Mouse (Mus musculus) adrenal gland (tissue): ENCODE measurements around the gene Vamp5.

Experiments
- intact Hi-C: fragments of 180-260 bp; cut with DNase I; formaldehyde crosslinking; loops from one replicate; pipeline ENCODE4 v1.15.1; 2025
- long read RNA-seq, 2 experiments: library from polyadenylated mRNA; unstranded; transcript quantifications; one replicate each; pipeline ENCODE4 v2.0.0; 2020; ENCODE audit warnings: borderline replicate concordance in 1 of 2; ENCODE audit not compliant: insufficient replicate concordance in 1 of 2

Gene Vamp5
- long read RNA-seq, experiment 1, transcript Vamp5-202 (3 exons, 623 nt): major isoform, 21 of 37 reads
- long read RNA-seq, experiment 1, partial matches to known transcripts: 0 of 37 reads
- long read RNA-seq, experiment 1, other reads (novel, unspliced or antisense): 12 of 37 reads
- long read RNA-seq, experiment 2, transcript Vamp5-202 (3 exons, 623 nt): major isoform, 33 of 47 reads
- long read RNA-seq, experiment 2, partial matches to known transcripts: 0 of 47 reads
- long read RNA-seq, experiment 2, other reads (novel, unspliced or antisense): 12 of 47 reads

DNA sequence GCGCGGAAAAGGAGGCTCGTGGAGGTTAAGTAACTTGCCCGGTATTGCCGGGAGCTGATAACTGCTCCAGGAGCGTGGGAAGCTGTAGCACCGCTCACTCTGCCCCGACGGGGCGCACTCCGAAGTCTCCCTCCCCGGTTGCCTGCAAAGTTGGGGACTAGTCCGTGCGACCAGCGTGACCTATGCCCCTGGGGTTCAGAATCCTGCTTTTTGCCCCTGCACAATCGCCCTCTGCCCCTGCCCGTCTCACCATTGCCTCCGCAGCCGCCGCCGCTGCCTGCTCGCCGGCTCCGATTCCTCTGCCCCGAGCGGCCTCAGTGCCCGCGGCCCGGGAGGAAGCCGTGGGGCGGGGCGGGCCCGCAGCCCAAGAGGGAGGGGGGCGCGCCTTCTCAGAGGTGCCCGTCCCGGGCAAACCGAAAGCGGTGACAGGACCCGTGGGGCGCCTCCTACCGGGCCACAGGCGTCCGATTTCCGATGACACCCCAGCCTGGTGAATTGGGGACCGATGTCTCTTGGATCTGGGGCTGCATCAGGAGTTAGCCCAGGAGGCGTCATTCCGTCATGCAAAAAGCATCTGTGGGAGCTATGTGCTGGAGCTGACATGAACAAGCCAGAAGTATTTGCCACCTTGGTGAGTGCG is at the start of gene Vamp5:
Gene Vamp5, minus strand, starts transcription at position 338 of the 640 bp plus-strand sequence.
- intact Hi-C loops: no loop called here

DNA sequence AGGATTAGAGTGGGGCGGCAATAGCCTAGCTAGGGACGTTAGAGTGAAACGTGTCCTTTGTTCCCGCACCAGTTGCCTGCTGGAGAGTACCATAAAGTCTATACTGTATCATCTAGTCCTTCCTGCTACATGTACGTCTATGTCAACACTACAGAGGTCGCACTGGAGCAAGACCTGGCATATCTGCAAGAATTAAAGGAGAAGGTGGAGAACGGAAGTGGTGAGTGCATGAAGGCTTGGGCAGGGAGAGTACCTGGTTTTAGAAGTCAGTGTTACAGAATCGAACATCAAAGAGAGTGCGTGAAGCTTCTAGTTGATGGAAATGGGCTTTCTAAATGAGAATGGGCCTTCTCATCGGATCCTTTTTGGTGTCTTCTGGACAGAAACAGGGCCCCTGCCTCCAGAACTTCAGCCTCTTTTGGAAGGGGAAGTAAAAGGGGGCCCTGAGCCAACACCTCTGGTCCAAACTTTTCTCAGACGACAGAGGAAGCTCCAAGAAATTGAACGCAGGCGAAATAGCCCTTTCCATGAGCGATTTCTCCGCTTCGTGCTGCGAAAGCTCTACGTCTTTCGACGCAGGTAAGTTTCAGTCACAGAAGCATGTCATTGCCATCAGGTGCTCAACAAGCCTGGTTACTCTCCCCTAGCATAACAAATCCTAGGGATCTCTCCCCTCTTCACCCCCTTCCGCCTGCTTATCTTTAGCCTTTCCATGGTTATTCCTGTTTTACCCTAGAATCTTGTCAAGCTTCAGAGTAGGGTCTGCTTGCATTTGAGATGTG is 49.0 kb upstream of the Vamp5 start:
- intact Hi-C loops: loop anchor here (2.0 kb wide), 1 partner anchor 138 kb away; no protein-coding TSS in a partner anchor

- intact Hi-C loops: loop anchor here (1.0 to 2.0 kb wide), 2 partner anchors 106 to 139 kb away; no protein-coding TSS in a partner anchor
These were observed 47.8 kb upstream of the Vamp5 start for GRCm38 (mm10) chr6:72428036-72428435.

GRCm38 (mm10) chr6:72425646-72426045 is 45.4 kb upstream of the Vamp5 start:
- intact Hi-C loops: no loop called here

GRCm38 (mm10) chr6:72420901-72421300 is 40.6 kb upstream of the Vamp5 start:
- intact Hi-C loops: no loop called here

DNA sequence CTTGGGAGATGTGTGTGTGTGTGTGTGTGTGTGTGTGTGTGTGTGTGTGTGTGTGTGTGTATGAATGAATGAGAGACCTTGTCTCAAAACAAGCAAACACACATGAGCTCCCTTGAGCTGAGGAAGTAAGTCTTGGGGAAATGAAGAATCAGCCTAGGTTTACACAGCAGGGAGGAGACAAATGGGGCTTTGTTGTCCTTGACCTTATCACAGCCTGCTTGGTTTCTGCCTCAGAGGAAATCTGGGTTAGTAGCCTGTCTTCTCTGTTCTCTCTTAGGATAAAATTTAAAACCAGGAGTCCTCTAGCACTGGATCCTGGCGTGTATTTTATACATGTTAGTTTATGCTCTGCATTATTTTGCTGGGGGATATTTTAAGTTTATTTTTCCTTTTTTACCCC is 39.5 kb upstream of the Vamp5 start:
- intact Hi-C loops: no loop called here

DNA sequence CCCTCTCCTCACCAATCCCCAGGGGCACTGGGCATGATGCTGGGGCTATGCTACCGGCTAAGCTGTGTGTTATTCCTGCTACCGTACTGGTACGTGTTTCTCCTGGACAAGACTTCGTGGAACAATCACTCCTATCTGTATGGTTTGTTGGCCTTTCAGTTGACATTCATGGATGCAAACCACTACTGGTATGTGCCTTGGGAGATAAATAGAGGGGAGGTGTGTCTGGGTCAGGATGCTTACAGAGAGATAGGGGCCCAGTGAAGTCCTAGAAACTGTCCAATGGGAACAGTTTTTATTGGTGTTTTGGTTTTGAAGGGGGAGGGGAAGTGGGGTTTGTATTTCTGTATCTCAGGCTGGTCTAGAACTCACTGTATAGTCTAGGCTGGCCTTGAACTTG is 38.0 kb upstream of the Vamp5 start:
- intact Hi-C loops: no loop called here

DNA sequence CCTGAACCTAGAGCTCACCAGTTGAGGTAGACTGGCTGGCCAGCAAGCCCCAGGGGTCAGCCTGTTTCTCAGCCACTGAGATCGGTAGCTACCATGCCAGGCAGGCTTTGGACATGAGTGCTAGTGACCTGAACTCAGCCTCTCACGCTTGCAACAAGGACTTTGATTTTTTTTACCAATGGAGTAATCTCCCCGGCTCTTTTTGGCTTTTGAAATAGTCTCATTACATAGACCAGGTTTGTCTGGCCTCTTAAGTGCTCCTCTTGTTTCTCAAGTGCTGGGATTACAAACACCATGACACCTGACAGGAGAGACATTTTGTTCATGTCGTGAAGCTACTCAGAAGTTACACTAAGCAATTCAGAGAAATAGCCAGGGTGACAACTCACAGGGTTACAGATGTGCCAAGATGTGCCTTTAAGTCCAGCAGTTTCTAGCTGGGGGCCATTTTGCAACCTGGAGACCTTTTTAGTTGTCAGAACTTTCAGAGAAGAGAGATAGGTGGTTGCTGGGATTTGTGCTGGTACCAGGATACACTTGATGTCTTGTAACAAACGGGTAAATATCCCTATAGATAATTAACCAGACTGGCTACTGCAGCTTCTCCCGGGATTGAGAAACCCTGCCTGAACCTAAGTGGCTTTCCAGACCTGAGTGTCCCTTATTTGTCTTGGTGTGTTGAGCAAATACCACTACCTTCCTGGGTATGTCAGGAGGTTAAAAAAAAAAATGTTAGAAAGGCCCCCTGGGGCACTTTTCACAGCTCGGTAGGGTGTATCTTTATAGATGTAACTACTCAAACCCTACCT is 35.9 kb upstream of the Vamp5 start:
- intact Hi-C loops: no loop called here

- intact Hi-C loops: no loop called here
These were observed 34.9 kb upstream of the Vamp5 start for GRCm38 (mm10) chr6:72415181-72415580.

GRCm38 (mm10) chr6:72414076-72414756 is 33.9 kb upstream of the Vamp5 start, which contains the start of gene Ggcx:
Ggcx (plus strand) TSS chr6:72414308.
- intact Hi-C loops: no loop called here

DNA sequence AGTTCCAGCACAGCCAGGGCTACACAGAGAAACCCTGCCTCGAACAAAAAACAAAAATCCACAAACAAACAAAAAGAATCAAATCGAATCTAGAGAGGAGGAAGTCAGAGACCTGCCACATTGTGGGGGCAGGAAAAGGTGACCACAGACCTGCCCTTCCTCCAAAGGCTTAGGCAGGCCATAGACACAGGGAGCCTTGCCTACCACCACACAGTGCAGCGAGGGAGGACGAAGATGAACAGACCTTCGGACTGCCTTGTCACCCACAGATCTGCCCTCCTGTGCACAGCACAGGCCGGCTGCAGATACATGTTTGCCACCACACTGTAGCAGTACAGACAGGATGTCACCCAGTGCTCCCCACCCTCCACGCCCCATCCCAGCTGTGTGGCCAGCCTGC is 30.2 kb upstream of the Vamp5 start:
- intact Hi-C loops: no loop called here

- intact Hi-C loops: no loop called here
These were observed 29.7 kb upstream of the Vamp5 start for GRCm38 (mm10) chr6:72410003-72410402.

DNA sequence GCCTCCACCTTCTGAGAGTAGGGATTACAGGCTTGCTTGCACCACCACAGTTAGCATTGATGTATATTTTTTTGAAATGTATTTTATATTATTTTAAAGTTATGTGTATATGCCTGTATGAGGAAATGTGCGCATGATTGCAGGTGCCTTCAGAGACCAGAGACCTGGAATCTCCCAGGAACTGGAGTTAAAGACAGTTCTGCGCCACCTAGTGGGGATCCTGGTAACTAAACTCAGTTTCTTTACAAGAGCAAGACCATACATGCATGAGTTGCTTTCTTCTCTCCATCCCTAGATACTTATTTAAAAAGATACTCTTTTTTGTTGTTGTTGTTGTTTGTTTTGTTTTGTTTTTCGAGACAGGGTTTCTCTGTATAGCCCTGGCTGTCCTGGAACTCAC is 29.3 kb upstream of the Vamp5 start:
- intact Hi-C loops: loop anchor here (5.0 kb wide), 1 partner anchor 47 kb away; no protein-coding TSS in a partner anchor

GRCm38 (mm10) chr6:72407119-72407518 is 26.9 kb upstream of the Vamp5 start:
- intact Hi-C loops: loop anchor here (5.0 kb wide), 1 partner anchor 45 kb away; no protein-coding TSS in a partner anchor

- intact Hi-C loops: loop anchor here (5.0 kb wide), 1 partner anchor 43 kb away; no protein-coding TSS in a partner anchor
These were observed 25.1 kb upstream of the Vamp5 start for GRCm38 (mm10) chr6:72405356-72405755.

DNA sequence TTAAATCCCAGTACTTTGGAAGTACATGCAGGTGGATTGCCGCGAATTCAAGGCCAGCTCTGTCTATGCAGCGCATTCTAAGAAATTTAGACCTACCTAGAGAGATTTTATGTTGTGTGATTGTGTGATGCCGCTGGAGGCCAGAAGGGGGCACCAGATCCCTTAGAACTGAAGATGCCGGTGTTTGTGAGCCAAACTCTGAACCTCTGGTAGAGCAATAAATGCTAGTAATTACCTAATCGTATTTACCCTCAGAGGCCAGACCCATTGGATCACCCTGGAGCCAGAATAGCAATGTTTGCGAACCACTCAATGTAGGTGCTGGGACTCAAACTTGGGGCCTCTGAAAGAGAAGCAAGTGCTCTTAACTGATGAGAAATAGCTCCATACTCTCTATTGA is 21.6 kb upstream of the Vamp5 start:
- intact Hi-C loops: no loop called here

GRCm38 (mm10) chr6:72399967-72400366 is 19.7 kb upstream of the Vamp5 start:
- intact Hi-C loops: no loop called here

GRCm38 (mm10) chr6:72396837-72397251 is 16.6 kb upstream of the Vamp5 start:
- intact Hi-C loops: no loop called here

DNA sequence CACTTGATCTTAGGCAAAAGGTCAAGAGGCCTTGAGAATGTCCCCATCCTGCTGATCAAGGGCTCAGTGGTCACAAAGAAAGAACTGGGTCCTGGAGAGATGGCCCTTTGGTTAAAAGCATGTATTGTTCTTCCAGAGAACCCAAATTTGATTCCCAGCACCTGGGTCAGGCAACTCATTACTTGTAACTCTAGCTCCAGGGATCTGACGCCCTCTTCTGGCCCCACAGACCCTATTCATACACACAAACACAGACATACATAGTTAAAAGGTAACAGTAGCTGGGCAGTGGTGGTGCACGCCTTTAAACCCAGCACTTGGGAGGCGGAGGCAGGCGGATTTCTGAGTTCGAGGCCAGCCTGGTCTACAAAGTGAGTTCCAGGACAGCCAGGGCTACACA is 12.1 kb upstream of the Vamp5 start:
- intact Hi-C loops: no loop called here

- intact Hi-C loops: no loop called here
These were observed 10.7 kb upstream of the Vamp5 start for GRCm38 (mm10) chr6:72390795-72391521.
